Mouse (Mus musculus) urinary bladder, postnatal 25 days (tissue): ENCODE results near the gene Tceanc.
A peak's percentile ranks its signal among the peaks of the same experiment; 100 is the strongest.

ENCODE experiments used
- DNase-seq: peaks from one replicate; pipeline ENCODE4 v3.0.0; 2022; ENCODE audit warnings: low spot score

Tceanc gene

GRCm38 (mm10) chrX:166479365-166479983 lies 38.9 kb downstream of the Tceanc start, which contains the start of gene Rab9:
TSS of gene Rab9 (minus strand) at chrX:166479867.
- DNase-seq, result peak; percentile 81

DNA sequence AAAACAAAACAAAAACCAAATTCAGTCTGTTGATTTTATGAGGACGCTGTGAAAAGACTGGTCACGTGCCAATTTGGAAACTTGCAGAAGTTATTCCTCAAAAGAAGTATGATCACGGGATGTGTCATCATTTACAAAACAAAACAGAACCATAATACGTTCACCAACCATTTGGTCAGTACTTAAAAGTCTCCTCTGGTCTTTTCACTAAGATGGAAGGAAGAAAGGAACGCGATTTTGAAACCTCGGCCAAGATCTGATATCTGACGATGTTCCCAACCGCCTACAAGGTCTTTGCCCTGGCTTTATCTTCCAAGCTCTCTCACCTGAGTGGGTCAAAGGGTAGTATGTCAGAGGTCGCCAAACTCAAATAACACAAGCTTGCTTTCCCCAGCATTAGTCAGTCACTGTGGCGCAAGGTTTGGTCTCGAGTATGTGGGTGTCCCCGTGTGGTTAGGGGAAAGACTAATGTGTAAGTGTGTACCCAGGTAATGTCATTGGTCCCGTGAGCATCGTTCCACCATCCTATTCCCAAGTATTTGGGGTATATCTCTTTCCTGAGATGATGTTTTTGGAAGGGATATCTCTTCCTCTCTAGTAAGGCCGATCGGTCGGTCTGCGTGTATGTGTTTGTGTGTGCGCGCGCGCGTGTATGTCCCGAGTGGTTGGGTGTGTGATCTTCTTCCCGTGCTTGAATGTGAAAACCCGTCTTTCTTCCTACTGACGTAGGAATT lies 39.6 kb downstream of the Tceanc start:
- DNase-seq, result peak; percentile 7

GRCm38 (mm10) chrX:166477393-166477792 lies 41.0 kb downstream of the Tceanc start:
- DNase-seq, result no peak

DNA sequence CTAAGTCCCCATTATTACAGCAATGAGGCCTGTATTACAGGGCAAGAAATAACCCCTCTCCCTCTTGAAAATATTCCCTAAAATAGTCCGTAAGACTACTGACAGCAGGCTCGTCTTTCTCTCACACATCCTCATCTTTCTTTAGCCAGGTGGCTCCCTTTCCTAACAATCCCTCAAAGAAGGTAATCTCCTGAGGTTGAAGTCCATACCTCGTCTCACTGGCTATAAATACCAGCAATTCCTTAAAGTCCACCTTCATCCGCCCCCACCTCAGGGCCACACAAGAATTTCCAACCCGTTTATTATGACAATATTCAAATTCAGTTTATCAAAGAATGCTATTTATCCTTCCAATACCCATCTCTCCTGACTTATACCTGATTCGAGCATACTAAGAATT lies 45.8 kb downstream of the Tceanc start:
- DNase-seq, result no peak

- DNase-seq, result no peak
Measured at GRCm38 (mm10) chrX:166468321-166468720, 50.0 kb downstream of the Tceanc start.

DNA sequence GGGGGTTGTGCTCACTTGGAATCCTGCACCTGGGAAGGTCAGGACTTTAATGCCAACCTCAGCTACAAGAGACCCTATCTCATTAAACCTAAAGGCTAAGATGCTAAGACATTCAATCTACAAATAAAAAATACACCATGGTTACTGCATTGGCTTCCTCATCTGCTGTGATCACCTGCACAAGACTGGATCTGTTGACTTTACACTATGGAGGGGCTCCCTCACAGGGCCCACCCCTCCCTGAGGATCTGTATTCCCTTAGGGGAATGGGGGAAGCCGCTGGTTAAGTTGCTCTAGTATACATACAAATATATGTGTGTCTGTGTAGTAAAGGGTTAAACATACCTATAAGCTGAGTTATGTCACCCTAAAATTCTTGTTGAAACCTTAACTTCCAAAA lies 62.8 kb downstream of the Tceanc start:
- DNase-seq, result no peak

GRCm38 (mm10) chrX:166454331-166454730 lies 64.0 kb downstream of the Tceanc start:
- DNase-seq, result no peak

GRCm38 (mm10) chrX:166453532-166453931 lies 64.8 kb downstream of the Tceanc start:
- DNase-seq, result no peak
